Mouse (Mus musculus) MEL (cell line): ENCODE measurements around the gene Slco2b1.

Source experiments
- CTCF ChIP-seq, 3 experiments: IDR thresholded peaks in 2 of 3; conservative IDR thresholded peaks in 1 of 3; 2 replicates each; pipeline ENCODE4 v1.5.1; 2011 to 2012; ENCODE audit warnings: low read length in 3 of 3, low read depth in 2 of 3, mild to moderate bottlenecking in 2 of 3, improper control_type of control experiment in 1 of 3, inconsistent platforms in 1 of 3, mixed read lengths in 1 of 3, moderate library complexity in 1 of 3; ENCODE audit not compliant: control insufficient read depth in 1 of 3, insufficient read depth in 1 of 3, poor library complexity in 1 of 3, severe bottlenecking in 1 of 3
- ELF1 ChIP-seq: IDR thresholded peaks from 2 replicates; pipeline ENCODE4 v1.6.1; 2014; ENCODE audit warnings: low read depth, mild to moderate bottlenecking, inconsistent platforms, low read length, improper control_type of control experiment, moderate library complexity
- HCFC1 ChIP-seq: IDR thresholded peaks from 2 replicates; pipeline ENCODE4 v1.6.1; 2012; ENCODE audit warnings: low read depth, mild to moderate bottlenecking, inconsistent platforms, low read length, improper control_type of control experiment, moderate library complexity
- MAX ChIP-seq: IDR thresholded peaks from 2 replicates; pipeline ENCODE4 v1.6.1; 2011; ENCODE audit warnings: low read length, improper control_type of control experiment
- MYC ChIP-seq: IDR thresholded peaks from 2 replicates; pipeline ENCODE4 v1.6.1; 2011; ENCODE audit warnings: low read depth, mild to moderate bottlenecking, low read length, improper control_type of control experiment, moderate library complexity
- NELFE ChIP-seq: IDR thresholded peaks from 2 replicates; pipeline ENCODE4 v1.6.1; 2011; ENCODE audit warnings: low read depth, low read length, improper control_type of control experiment
- NRF1 ChIP-seq: IDR thresholded peaks from 2 replicates; pipeline ENCODE4 v1.6.1; 2014; ENCODE audit warnings: low read depth, mild to moderate bottlenecking, inconsistent platforms, low read length, improper control_type of control experiment, moderate library complexity; ENCODE audit not compliant: poor library complexity, insufficient read depth, severe bottlenecking
- POLR2A ChIP-seq, 2 experiments: IDR thresholded peaks; 2 replicates each; pipeline ENCODE4 v1.6.1; 2011 to 2012; ENCODE audit warnings: low read length in 2 of 2, mild to moderate bottlenecking in 2 of 2, control low read depth in 1 of 2, improper control_type of control experiment in 1 of 2, low read depth in 1 of 2, moderate library complexity in 1 of 2; ENCODE audit not compliant: control insufficient read depth in 1 of 2, insufficient read depth in 1 of 2, poor library complexity in 1 of 2
- TAL1 ChIP-seq: IDR thresholded peaks from 2 replicates; pipeline ENCODE4 v1.6.1; 2012; ENCODE audit warnings: mild to moderate bottlenecking, inconsistent platforms, low read length, moderate library complexity, mixed read lengths
- TCF12 ChIP-seq: IDR thresholded peaks from 2 replicates; pipeline ENCODE4 v1.6.1; 2014; ENCODE audit warnings: low read depth, mild to moderate bottlenecking, inconsistent platforms, low read length, improper control_type of control experiment, moderate library complexity

GRCm38 (mm10) chr7:99671544-99672435, 39.4 kb downstream of the Slco2b1 start:
- TF ChIP-seq POLR2A (IDR thresholded peaks at IDR 0.05; ENCODE audit: control insufficient read depth in 1 of 2, insufficient read depth in 1 of 2, low read depth in 1 of 2, low read length in 2 of 2, poor library complexity in 1 of 2) (no peak), ELF1 (no peak), HCFC1 (no peak), NELFE (no peak), MAX (no peak), TCF12 (0 out of 2 replicates have a peak, but pooled peaks have one; percentile 43), CTCF (IDR thresholded peaks at IDR 0.05 in 2 of 3, conservative IDR thresholded peaks at IDR 0.05 in 1 of 3; ENCODE audit: control insufficient read depth in 1 of 3, insufficient read depth in 1 of 3, low read depth in 2 of 3, low read length in 3 of 3, poor library complexity in 1 of 3, severe bottlenecking in 1 of 3) (no peak), MYC (no peak), NRF1 (no peak), TAL1 (peak; percentile 42)
